Mouse (Mus musculus): ENCODE measurements around the gene Nip7. TPM values are rescaled to one million over a fixed set of nuclear protein-coding genes. Genes with fewer than 3 reads are reported as not detected.
"Not testable (repeated sequence)": the region's sequence is repeated elsewhere in the genome, so short reads cannot be mapped to it uniquely, and the experiment has no call there.

Nip7 gene
- polyA plus RNA-seq, 1 experiment from 2014 or later = 99.7 TPM

DNA sequence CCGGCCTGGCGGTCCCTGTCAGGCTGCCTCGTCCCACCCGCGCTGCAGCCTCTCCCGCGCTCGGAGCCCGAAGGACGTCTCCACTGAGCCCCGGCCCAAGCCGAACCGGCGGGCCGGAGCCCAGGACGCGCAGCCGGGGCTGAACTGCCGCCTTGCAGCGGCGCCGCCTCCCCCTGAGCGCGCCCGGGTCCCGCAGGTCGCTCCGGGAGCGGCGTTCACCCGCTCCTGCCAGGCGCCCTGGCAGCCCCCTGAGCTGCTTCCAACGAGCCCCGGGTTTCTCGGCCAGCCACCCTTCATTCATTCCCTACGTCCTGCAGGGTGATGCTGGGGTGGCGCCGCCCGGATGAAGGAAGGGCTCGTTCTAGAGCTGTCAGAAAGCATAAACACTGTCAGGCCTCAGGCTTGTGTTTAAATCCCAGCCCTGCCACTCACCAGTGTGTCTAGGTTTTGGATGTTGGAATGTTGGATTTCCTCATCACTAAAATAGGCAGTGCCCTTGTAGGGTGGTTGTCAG, 25.0 kb upstream of the Nip7 start:
- Histone ChIP-seq H3K27ac (ENCODE audit: low read depth, low read length) (no peak overlapping the region), H3K9ac (ENCODE audit: low read length) (peak overlapping the region; percentile 95), H3K9me3 (ENCODE audit: control insufficient read depth, low read length) (no peaks in the 10 kb centered on the region), H3K4me1 (replicated peaks; ENCODE audit: control insufficient read depth, insufficient read depth, low read length) (peaks cover 6% of the 10 kb centered on the region; the same call in 1 of the 2 replicates), H3K4me2 (ENCODE audit: low read depth, low read length, severe bottlenecking) (peak overlapping the region; percentile 94), H3K4me3 (ENCODE audit: low read depth, low read length) (peak overlapping the region; percentile 98), H3K36me3 (ENCODE audit: control insufficient read depth, insufficient read depth, low read length) (no peaks in the 10 kb centered on the region), H3K27me3 (ENCODE audit: control insufficient read depth, insufficient read depth, low read length) (no peaks in the 10 kb centered on the region)
- DNase-seq (ENCODE audit: low spot score) = peak; percentile 70
- no peak for ATAC-seq (replicated peaks; ENCODE audit: low FRiP score)
- under 1% methylated on average over 39 of the region's 40 CpGs for WGBS

DNA sequence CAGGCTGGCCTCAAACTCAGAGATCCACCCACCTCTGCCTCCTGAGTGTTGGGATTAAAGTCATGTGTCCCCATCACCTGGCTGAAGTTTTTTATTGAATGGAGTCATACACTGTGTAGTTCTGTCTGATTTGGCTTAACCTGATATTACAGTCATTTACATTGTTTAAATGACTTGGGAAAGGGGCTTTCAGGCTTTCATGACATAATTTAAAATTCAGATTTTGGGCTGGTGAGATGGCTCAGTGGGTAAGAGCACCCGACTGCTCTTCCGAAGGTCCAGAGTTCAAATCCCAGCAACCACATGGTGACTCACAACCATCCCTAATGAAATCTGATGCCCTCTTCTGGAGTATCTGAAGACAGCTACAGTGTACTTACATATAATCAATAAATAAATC, 23.1 kb upstream of the Nip7 start:
- not testable (repeated sequence) for H3K4me2 ChIP-seq (ENCODE audit: low read depth, low read length, severe bottlenecking); H3K9ac ChIP-seq (ENCODE audit: low read length); H3K9me3 ChIP-seq (ENCODE audit: control insufficient read depth, low read length); H3K27ac ChIP-seq (ENCODE audit: low read depth, low read length); H3K4me3 ChIP-seq (ENCODE audit: low read depth, low read length); H3K36me3 ChIP-seq (ENCODE audit: control insufficient read depth, insufficient read depth, low read length); DNase-seq (ENCODE audit: low spot score); H3K4me1 ChIP-seq (replicated peaks; ENCODE audit: control insufficient read depth, insufficient read depth, low read length); ATAC-seq (replicated peaks; ENCODE audit: low FRiP score); H3K27me3 ChIP-seq (ENCODE audit: control insufficient read depth, insufficient read depth, low read length)
- WGBS = 99% methylated on average over 2 of the region's 2 CpGs

DNA sequence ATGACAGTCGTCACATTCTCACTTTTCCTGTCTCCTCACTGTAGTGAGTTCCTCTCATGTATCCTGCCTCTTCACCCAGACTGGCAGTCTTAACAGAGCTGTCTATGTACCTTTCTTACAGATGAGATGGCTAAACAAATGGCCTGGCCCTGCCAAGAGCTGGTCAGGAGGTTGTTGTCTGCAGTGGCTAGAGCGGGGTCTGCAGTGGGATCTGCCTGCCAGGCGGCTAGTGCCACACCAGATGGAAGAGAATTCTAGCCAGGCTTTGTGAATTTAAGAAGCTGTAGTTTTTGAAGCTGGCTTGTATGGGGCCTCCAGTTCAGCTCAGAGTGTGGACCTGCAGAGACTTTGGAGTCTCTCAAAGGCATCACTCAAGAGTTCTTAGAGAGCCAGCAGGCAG, 21.0 kb upstream of the Nip7 start:
- no peak for ATAC-seq (replicated peaks; ENCODE audit: low FRiP score)
- no peak for DNase-seq (ENCODE audit: low spot score)
- H3K9me3 ChIP-seq (ENCODE audit: control insufficient read depth, low read length) = no peaks in the 10 kb centered on the region
- H3K4me2 ChIP-seq (ENCODE audit: low read depth, low read length, severe bottlenecking) = no peak overlapping the region
- no peak overlapping the region for H3K4me3 ChIP-seq (ENCODE audit: low read depth, low read length)
- no peak overlapping the region for H3K27ac ChIP-seq (ENCODE audit: low read depth, low read length)
- H3K4me1 ChIP-seq (replicated peaks; ENCODE audit: control insufficient read depth, insufficient read depth, low read length) = peaks cover 6% of the 10 kb centered on the region; the same call in 1 of the 2 replicates
- peaks cover 7% of the 10 kb centered on the region; the same call in 1 of the 2 replicates for H3K36me3 ChIP-seq (ENCODE audit: control insufficient read depth, insufficient read depth, low read length)
- WGBS = 81% methylated on average over 3 of the region's 3 CpGs
- no peaks in the 10 kb centered on the region for H3K27me3 ChIP-seq (ENCODE audit: control insufficient read depth, insufficient read depth, low read length)
- H3K9ac ChIP-seq (ENCODE audit: low read length) = no peak overlapping the region

DNA sequence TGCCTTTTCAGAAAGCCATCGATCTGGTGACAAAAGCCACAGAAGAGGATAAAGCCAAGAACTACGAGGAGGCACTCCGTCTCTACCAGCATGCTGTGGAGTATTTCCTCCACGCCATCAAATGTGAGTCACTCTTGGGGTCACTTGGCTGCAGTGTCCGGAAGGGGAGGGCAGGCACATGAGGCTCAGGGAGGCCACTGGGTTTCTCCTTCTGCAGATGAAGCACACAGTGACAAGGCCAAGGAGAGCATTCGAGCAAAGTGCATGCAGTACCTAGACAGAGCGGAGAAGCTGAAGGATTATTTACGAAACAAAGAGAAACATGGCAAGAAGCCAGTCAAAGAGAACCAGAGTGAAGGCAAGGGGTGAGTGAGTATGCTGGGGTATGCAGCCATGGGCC, 20.1 kb upstream of the Nip7 start:
- no peaks in the 10 kb centered on the region for H3K27me3 ChIP-seq (ENCODE audit: control insufficient read depth, insufficient read depth, low read length)
- no peak overlapping the region for H3K9ac ChIP-seq (ENCODE audit: low read length)
- peaks cover 6% of the 10 kb centered on the region; the same call in 1 of the 2 replicates for H3K4me1 ChIP-seq (replicated peaks; ENCODE audit: control insufficient read depth, insufficient read depth, low read length)
- no peak overlapping the region for H3K4me2 ChIP-seq (ENCODE audit: low read depth, low read length, severe bottlenecking)
- no peak for DNase-seq (ENCODE audit: low spot score)
- 95% methylated on average over 8 of the region's 8 CpGs for WGBS
- peaks cover 7% of the 10 kb centered on the region; the same call in 1 of the 2 replicates for H3K36me3 ChIP-seq (ENCODE audit: control insufficient read depth, insufficient read depth, low read length)
- ATAC-seq (replicated peaks; ENCODE audit: low FRiP score) = no peak
- H3K27ac ChIP-seq (ENCODE audit: low read depth, low read length) = no peak overlapping the region
- H3K4me3 ChIP-seq (ENCODE audit: low read depth, low read length) = no peak overlapping the region
- H3K9me3 ChIP-seq (ENCODE audit: control insufficient read depth, low read length) = no peaks in the 10 kb centered on the region

DNA sequence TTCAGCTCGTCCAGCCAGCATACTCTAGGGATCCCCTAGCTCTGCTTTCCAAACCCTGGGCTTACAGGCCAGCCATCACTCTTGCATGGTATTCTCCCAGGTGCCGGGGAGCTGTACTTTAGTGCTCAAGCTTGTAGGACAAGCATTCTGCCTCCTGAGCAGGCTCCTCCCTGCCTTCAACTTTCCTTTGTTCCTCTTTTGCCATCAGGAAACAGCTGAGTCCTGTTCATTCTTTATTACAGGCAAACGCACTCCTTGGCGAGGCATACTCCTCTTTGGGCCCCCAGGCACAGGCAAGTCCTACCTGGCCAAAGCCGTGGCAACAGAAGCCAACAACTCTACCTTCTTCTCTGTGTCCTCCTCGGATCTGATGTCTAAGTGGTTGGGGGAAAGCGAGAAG, 16.0 kb upstream of the Nip7 start:
- Histone ChIP-seq H3K4me3 (ENCODE audit: low read depth, low read length) (no peak overlapping the region), H3K36me3 (ENCODE audit: control insufficient read depth, insufficient read depth, low read length) (peaks cover 7% of the 10 kb centered on the region; the same call in 1 of the 2 replicates), H3K4me1 (replicated peaks; ENCODE audit: control insufficient read depth, insufficient read depth, low read length) (no peaks in the 10 kb centered on the region), H3K9ac (ENCODE audit: low read length) (no peak overlapping the region), H3K27me3 (ENCODE audit: control insufficient read depth, insufficient read depth, low read length) (no peaks in the 10 kb centered on the region), H3K4me2 (ENCODE audit: low read depth, low read length, severe bottlenecking) (no peak overlapping the region), H3K27ac (ENCODE audit: low read depth, low read length) (no peak overlapping the region), H3K9me3 (ENCODE audit: control insufficient read depth, low read length) (no peaks in the 10 kb centered on the region)
- no peak for DNase-seq (ENCODE audit: low spot score)
- no peak for ATAC-seq (replicated peaks; ENCODE audit: low FRiP score)
- WGBS = 90% methylated on average over 7 of the region's 7 CpGs

DNA sequence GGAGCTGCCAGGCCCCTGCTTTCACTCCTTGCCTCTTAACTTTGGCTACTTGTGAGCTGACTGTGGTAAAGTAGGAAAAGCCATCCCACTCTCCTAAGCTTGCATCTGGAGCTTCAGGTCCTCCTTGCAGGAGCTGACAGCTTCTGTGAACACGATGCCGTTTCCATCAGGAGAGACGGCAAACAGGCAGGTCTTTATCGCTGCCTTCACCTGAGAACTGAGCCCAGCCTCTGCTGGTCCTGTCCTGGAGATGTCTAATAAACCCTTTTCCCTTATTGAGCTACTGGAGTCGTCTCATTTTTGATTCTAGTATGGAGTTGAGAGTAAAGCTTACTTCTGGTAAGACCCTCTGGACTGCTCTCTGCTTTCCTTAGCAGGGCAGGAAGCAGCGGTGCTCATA, 11.2 kb upstream of the Nip7 start:
- H3K4me3 ChIP-seq (ENCODE audit: low read depth, low read length) = no peak overlapping the region
- H3K9ac ChIP-seq (ENCODE audit: low read length) = no peak overlapping the region
- no peak overlapping the region for H3K4me2 ChIP-seq (ENCODE audit: low read depth, low read length, severe bottlenecking)
- no peaks in the 10 kb centered on the region for H3K27me3 ChIP-seq (ENCODE audit: control insufficient read depth, insufficient read depth, low read length)
- no peak for ATAC-seq (replicated peaks; ENCODE audit: low FRiP score)
- peaks cover 6% of the 10 kb centered on the region; the same call in 1 of the 2 replicates for H3K4me1 ChIP-seq (replicated peaks; ENCODE audit: control insufficient read depth, insufficient read depth, low read length)
- DNase-seq (ENCODE audit: low spot score) = no peak
- H3K36me3 ChIP-seq (ENCODE audit: control insufficient read depth, insufficient read depth, low read length) = peaks cover 12% of the 10 kb centered on the region; the same call in 1 of the 2 replicates
- no peak overlapping the region for H3K27ac ChIP-seq (ENCODE audit: low read depth, low read length)
- 92% methylated on average over 6 of the region's 6 CpGs for WGBS
- H3K9me3 ChIP-seq (ENCODE audit: control insufficient read depth, low read length) = no peaks in the 10 kb centered on the region

DNA sequence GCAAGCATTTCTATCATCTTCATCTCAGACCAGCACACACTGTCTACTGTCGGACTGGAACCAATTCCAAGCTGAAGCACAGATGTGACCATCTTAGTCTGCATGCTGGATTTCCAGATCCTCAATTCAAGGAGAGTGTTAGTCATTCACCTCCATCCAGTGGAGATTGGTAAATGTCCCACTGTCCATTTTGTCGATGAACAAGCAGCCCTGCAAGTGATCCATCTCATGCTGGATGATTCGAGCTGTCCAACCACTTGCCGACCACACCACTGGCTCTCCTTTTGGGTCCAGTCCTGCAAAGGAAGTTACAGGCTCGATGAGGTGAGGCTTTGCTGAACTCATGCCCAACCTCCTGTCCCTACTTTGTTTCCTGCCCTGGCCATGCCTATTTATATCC, 9.7 kb upstream of the Nip7 start:
- WGBS = 88% methylated on average over 5 of the region's 5 CpGs
- DNase-seq (ENCODE audit: low spot score) (no peak), ATAC-seq (replicated peaks; ENCODE audit: low FRiP score) (no peak)
- H3K4me2 ChIP-seq (ENCODE audit: low read depth, low read length, severe bottlenecking) = no peak overlapping the region
- no peak overlapping the region for H3K27ac ChIP-seq (ENCODE audit: low read depth, low read length)
- H3K36me3 ChIP-seq (ENCODE audit: control insufficient read depth, insufficient read depth, low read length) = peaks cover 17% of the 10 kb centered on the region; the same call in 1 of the 2 replicates
- H3K9me3 ChIP-seq (ENCODE audit: control insufficient read depth, low read length) = no peaks in the 10 kb centered on the region
- no peak overlapping the region for H3K4me3 ChIP-seq (ENCODE audit: low read depth, low read length)
- H3K9ac ChIP-seq (ENCODE audit: low read length) = no peak overlapping the region
- H3K27me3 ChIP-seq (ENCODE audit: control insufficient read depth, insufficient read depth, low read length) = no peaks in the 10 kb centered on the region
- peaks cover 6% of the 10 kb centered on the region; the same call in 1 of the 2 replicates for H3K4me1 ChIP-seq (replicated peaks; ENCODE audit: control insufficient read depth, insufficient read depth, low read length)

DNA sequence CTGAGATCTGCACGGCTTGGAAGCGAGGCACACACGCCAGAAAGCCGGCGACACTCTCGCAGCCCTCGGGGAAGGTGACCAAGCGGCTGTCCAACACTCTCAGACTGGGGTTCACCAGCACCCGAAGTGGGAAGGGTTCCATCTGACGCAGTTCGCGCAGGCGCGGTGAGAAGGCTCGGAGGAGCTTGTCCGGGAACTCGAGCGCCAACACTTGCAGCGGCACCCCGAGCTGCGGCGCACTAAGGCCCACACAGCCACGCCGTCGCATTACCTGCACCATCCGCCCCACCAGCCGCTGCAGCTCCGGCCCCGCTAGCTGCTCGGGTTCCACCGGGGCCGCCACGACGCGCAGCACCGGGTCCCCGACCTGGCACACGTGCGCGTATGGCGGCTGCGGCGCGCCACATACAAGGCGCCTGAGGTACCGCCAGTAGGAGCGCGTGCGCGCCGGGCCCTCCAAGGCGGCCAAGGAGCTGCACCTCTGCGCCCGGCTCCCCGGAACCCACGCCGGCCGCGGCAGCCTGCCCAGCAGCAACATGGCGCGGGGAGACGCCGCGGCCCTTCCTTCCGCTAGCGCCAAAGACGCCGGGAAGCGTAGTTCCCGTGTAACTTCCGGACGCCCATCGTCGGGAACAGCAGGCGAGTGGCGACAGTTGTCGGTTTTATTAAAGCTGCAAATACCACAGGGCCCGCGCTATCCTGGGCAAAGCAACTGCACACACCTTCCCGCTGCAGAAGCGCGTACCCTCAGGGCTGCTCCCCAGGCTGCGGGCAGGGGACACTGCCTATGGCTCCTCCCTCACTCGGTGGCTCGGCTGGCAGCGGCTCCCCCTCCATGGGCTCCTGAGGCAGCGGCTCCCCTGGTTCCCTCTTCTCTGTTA, 8.4 kb upstream of the Nip7 start, which contains the start of gene Pdf:
TSS of gene Pdf (minus strand) at position 554 of the 881 bp plus-strand sequence.
- peak within 1 kb of the TSS; percentile 82 for H3K27ac ChIP-seq (ENCODE audit: low read depth, low read length)
- DNase-seq (ENCODE audit: low spot score) (peak; percentile 84), ATAC-seq (replicated peaks; ENCODE audit: low FRiP score) (peak; percentile 83)
- peak within 1 kb of the TSS; percentile 93 for H3K4me2 ChIP-seq (ENCODE audit: low read depth, low read length, severe bottlenecking)
- H3K4me1 ChIP-seq (replicated peaks; ENCODE audit: control insufficient read depth, insufficient read depth, low read length) = peaks cover 6% of the 10 kb centered on the region; the same call in 1 of the 2 replicates
- no peaks in the 10 kb centered on the region for H3K27me3 ChIP-seq (ENCODE audit: control insufficient read depth, insufficient read depth, low read length)
- H3K9ac ChIP-seq (ENCODE audit: low read length) = peak within 1 kb of the TSS; percentile 90
- H3K36me3 ChIP-seq (ENCODE audit: control insufficient read depth, insufficient read depth, low read length) = peaks cover 28% of the 10 kb centered on the region; the same call in 1 of the 2 replicates
- H3K4me3 ChIP-seq (ENCODE audit: low read depth, low read length) = peak within 1 kb of the TSS; percentile 78
- under 1% methylated on average over 87 of the region's 87 CpGs for WGBS
- H3K9me3 ChIP-seq (ENCODE audit: control insufficient read depth, low read length) = no peaks in the 10 kb centered on the region
